Mouse (Mus musculus): ENCODE measurements around the gene Sik2.

GRCm38 (mm10) chr9:50964911-50965310 lies 44.0 kb downstream of the Sik2 start:
- TF ChIP-seq CTCF (IDR thresholded peaks at IDR 0.05; ENCODE audit: low read depth, low read length) (no peak), POLR2AphosphoS5 (IDR thresholded peaks at IDR 0.05; ENCODE audit: insufficient replicate concordance, low read depth, low read length) (no peak), GATA1 (IDR thresholded peaks at IDR 0.05; ENCODE audit: borderline replicate concordance, low read length) (no peak), TAL1 (conservative IDR thresholded peaks at IDR 0.05; ENCODE audit: low read depth, low read length) (no peak), GATA2 (IDR thresholded peaks at IDR 0.05; ENCODE audit: borderline replicate concordance, low read depth, low read length) (no peak)
